Mouse (Mus musculus) 3134 (cell line): ENCODE results near the gene Mcu.
A peak's percentile ranks its signal among the peaks of the same experiment; 100 is the strongest.

Experiments
- DNase-seq: peaks from one replicate; pipeline ENCODE4 v3.0.0-alpha.2; 2011; ENCODE audit warnings: low spot score; ENCODE audit not compliant: insufficient read length; ENCODE audit errors: extremely low read depth

The Mcu gene

DNA sequence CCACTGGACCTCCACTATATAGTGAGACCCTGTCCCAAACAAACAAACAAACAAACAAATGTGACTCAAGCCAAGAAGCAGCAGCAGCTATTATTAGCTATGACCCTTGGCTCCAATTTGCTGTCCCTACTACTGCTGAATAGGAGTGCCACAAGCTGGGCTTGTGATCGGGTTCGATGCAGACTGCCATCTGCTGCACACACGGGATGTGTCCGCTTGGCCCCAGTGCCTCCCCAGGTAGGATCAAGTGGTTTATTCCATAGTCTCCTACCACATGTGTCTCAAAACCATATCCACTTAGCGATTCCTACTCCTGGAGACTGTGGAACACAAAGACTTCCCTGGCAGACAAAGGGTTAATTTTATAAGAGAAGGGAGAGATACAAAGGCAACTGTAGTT is 2.4 kb downstream of the Mcu start:
- DNase-seq, result no peak

- no peak for DNase-seq
Observed at GRCm38 (mm10) chr10:59613276-59613675, 3.2 kb downstream of the Mcu start.

DNA sequence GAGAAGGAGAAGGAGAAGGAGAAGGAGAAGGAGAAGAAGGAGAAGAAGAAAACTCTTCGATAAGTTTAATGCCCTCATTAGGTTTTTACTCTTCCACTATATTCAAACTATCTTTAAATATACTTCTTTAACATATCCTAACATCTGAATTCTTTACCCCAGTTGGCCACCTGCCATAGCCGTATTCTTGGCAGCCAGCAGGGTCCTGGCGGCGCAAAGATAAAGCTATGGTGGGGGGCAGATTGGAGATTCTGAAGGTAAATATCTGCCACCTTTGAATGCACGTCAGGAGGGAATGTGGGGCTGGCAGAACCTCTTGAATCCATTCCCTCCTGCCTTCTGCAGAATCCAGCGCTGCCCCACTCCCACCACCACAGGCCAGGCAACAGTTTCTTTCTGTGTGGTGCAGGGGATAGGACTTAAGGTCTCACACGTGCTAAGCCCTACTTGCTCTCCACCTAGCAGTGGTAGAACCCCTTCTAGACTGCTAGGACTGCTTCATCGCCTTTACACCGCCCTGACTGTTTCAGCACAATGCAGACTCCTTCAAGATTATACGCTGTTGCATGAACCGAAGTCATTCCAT is 11.5 kb downstream of the Mcu start:
- DNase-seq, result no peak

- DNase-seq, result peak; percentile 24
Observed at GRCm38 (mm10) chr10:59603843-59604242, 12.6 kb downstream of the Mcu start.

DNA sequence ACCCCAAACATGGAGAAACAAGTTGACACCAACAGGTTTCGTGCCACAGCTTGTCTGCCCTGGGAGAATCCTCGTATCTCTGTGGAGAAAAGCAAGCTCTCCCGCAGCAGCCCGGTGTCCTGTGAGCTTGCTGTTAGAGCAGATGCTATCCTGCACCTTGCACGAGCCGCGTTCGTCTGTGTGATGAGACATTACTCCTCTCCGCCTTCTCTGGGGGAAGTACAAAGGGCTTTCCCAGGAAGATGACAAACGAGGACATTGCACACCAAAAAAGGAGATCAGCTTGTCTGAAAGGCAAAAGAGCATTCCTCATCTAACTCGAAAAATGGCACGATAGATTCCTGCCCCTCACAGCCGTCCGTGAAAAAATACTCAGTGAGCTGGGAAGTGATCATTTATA is 13.6 kb downstream of the Mcu start:
- DNase-seq, result no peak

DNA sequence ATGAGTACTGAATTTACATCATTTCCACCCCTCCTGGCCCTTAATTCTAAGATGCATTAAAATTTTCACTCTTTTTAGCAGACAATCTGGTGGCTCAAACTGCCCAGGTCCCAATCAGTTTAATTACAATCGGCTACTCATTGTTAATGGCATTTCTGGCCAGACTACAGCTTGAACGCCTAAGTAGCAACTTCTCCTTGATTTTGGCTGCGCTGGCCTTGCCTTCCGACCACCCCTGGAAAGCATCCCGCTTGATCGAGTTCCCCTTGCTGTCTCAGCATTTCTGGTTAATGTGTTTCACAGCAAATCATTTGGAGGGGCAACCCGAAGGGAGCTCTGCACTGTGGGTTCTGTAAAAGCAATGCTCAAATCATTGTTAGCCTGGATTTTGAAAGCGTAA is 14.4 kb downstream of the Mcu start:
- DNase-seq, result no peak

GRCm38 (mm10) chr10:59600516-59600915 is 16.0 kb downstream of the Mcu start:
- DNase-seq, result no peak

DNA sequence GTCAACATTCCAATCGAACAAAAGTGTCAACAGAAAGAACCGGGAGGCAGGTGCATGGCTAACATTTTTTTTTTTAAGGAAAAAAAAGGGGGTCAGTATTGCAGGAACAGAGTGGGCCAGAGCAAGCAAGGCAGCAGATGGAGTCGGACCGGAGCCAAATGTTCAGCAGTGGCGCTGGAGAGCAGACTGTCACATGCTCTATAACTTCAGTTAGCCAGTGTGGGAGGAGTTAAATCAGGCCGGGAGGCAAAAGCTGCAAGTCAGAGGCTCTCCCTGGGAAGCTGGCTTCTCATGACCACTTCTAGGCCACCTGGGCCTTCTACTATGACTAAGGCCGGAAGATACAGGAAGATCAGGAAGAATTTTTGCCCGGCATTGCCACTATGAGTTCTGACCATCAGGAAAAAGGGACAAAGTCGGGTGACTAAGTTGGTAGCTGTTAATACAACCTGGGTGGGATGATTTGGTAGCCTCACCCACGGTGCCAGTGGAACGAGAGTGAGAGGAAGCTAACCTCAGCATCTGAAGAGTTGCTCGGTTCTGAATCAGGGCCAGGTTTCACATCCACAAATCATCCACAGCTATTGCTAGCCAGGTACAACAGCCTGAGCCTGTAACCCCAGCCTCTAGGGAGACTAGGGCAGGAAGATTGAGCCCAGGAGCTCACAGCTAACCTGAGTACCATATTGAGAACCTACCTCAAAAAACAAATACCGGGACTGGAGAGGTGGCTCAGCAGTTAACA is 22.5 kb downstream of the Mcu start:
- no peak for DNase-seq

GRCm38 (mm10) chr10:59590606-59591005 is 25.9 kb downstream of the Mcu start:
- DNase-seq, result no peak

- DNase-seq, result no peak
Observed at GRCm38 (mm10) chr10:59589856-59590255, 26.6 kb downstream of the Mcu start.

DNA sequence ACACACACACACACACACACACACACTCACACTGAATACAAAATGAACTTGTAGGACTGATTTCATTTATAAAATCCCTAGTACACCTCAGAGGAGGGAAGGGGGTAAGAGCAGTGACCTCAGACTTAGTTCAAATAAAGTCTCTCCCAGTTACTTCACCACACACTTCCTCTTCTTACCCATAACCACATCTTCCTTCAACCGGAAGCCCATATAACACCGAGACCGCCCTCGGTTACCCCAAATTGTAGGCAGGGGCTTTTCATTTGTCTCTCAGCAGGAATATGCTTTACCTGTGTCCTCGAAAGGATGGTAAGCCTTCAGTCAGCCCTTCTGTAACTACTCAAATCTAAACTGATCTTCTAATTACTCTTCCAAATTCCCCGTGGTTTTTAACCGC is 27.1 kb downstream of the Mcu start:
- no peak for DNase-seq

- DNase-seq, result no peak
Observed at GRCm38 (mm10) chr10:59588135-59588534, 28.4 kb downstream of the Mcu start.

- no peak for DNase-seq
Observed at GRCm38 (mm10) chr10:59586821-59587220, 29.7 kb downstream of the Mcu start.

DNA sequence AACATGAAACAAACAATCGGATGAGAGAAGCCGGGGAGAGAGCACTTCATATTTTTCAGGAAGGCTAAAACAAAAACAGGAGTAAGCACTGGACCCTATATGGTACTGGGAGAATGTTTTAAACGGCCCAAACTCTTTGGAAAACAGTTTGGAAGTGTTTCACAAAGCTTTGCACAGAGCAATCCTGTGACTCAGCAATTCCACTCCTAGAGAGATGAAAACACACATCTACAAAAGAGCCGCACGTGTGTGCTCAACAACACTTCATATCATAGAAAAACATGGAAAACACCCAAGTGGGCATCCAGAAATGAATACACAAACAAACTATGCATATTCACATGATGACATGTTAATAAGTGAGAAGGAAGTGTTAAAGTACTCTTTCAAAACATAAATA is 30.9 kb downstream of the Mcu start:
- no peak for DNase-seq

- DNase-seq, result no peak
Observed at GRCm38 (mm10) chr10:59581826-59582543, 34.5 kb downstream of the Mcu start.

DNA sequence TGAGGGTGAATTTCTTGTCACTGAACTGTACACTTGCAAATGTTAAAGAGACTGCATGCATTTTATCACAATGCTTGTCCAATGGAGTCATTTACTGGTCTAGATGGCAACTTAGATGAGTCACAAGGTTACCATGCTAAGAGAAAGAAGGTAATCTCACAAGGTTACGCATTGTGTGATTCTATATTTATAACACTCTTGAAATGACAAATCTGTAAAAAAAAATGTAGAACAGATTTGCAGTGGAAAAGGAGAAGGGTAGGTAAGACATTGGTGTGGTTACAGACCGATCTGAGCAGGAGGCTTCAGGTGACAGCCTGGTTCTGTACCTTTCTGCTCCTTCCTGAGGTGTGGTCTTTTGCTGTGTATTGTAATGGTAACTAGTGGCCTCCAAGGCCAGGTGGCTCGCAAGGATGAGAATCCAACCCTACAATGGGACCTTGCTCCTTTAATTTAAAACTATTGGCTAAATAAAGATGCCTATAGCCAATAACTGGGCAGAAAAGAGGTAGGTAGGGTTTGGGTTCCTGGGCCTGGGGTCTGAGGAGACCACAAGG is 35.8 kb downstream of the Mcu start:
- no peak for DNase-seq

DNA sequence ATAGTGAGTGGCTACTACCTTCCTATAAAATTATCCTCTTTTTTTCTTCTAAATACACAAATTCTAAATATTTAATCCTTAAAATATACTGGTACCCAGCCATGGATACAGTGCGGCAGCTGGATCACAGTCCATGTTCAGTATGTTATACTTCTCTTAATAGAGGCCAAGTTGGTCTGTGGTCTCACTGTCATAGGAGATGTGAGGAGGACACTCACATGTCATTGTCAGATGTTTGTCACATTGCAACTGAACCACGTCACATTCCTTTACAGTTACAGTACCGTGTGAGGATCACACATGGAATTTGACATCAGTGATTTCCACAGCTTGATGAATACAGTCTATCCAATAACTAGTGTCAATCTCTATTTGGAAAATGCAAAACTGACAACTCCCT is 36.8 kb downstream of the Mcu start:
- DNase-seq, result peak; percentile 22

DNA sequence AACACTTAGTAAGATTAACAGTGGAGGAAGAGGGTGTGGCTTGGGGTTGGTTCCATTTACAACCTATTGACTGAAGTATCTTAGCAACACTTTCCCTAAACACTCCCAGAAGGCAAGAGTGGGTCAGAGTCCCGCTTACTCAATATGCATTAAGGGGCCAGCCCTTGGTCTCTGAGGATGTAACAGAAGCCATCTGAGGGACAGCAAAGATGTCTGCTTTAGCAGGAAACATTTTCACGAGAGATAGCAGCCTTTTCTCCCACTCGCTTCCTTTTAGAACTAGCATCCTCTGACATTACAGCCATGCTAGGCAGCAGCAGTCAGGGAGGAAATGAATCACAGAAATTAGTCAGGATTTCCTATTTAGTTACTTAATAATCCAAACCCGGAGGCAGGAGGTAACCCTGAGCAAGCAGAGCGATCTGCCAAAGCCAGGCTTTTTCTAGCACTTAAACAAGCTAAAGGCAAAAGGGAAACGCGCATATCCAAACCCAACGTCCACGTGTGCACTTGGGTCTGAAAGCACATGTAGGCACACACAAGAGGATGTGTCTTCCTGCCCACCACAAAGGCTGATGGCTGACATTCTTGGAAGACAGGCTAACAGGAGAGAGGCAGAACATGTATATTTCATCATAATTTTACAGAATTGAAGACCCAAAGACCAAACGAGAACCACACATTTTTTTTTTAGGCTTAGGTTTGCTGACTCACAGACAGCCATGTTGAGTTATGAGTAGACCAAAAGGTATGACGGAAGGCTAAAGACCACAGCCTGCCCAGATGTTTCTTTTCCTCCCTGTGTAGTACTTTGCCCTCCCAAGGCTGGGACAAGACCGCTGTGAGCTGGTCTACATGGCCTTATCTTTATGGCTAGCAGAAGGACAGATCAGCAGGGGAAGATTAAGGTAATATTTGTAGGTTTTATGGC is 38.4 kb downstream of the Mcu start:
- DNase-seq, result peak; percentile 70

- DNase-seq, result no peak
Observed at GRCm38 (mm10) chr10:59576305-59576704, 40.2 kb downstream of the Mcu start.

DNA sequence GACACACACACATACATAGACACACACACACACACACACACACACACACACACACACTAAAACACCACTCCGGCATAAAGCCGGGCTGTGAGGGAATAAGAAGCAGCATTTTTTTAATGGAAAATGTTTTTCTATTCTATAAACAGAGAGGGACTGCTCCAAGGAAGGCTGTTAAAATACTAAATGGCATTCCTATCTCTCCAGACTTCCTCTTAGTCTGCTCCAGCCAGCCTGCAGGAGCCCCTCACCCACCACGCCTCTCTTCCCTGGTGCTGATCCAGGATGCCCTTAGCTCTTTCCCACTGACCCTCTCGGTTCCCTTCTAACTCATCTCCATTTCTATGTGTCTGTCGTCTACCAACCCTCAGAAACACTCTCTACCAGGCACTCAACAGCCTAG is 44.5 kb downstream of the Mcu start:
- no peak for DNase-seq

- DNase-seq, result no peak
Observed at GRCm38 (mm10) chr10:59571273-59571672, 45.2 kb downstream of the Mcu start.
